Mouse (Mus musculus) ovary, postnatal 14 days (tissue): ENCODE data around the gene Ankrd34a.

Source experiments
- DNase-seq: peaks from one replicate; pipeline ENCODE4 v3.0.0; 2022; ENCODE audit warnings: low spot score

Gene Ankrd34a

GRCm38 (mm10) chr3:96606618-96607017, 10.2 kb downstream of the Ankrd34a start:
- no peak for DNase-seq

GRCm38 (mm10) chr3:96617941-96618340, 21.5 kb downstream of the Ankrd34a start:
- no peak for DNase-seq

GRCm38 (mm10) chr3:96623201-96623600, 26.8 kb downstream of the Ankrd34a start:
- no peak for DNase-seq

- DNase-seq: peak; percentile 97
These were observed 33.5 kb downstream of the Ankrd34a start, which contains the start of gene Rbm8a for GRCm38 (mm10) chr3:96629729-96630600. Gene Rbm8a, plus strand, starts transcription at chr3:96629933.

- no peak for DNase-seq
These were observed 35.6 kb downstream of the Ankrd34a start for GRCm38 (mm10) chr3:96632058-96632457.

- no peak for DNase-seq
These were observed 37.6 kb downstream of the Ankrd34a start for GRCm38 (mm10) chr3:96634015-96634414.

- peak; percentile 83 for DNase-seq
These were observed 38.8 kb downstream of the Ankrd34a start, which contains the start of the genes Pex11b and Gm42957 for GRCm38 (mm10) chr3:96634928-96635879. Gene Pex11b, plus strand, starts transcription at chr3:96635376. Gene Gm42957, plus strand, starts transcription at chr3:96635474.

- no peak for DNase-seq
These were observed 39.5 kb downstream of the Ankrd34a start for GRCm38 (mm10) chr3:96635906-96636305.

- no peak for DNase-seq
These were observed 40.0 kb downstream of the Ankrd34a start for GRCm38 (mm10) chr3:96636448-96636847.

- DNase-seq: peak; percentile 50
These were observed 42.8 kb downstream of the Ankrd34a start for GRCm38 (mm10) chr3:96639219-96639618.

GRCm38 (mm10) chr3:96645018-96645649, 48.7 kb downstream of the Ankrd34a start, which contains the start of gene Itga10:
Gene Itga10, plus strand, starts transcription at chr3:96645584.
- no peak for DNase-seq

GRCm38 (mm10) chr3:96647365-96647764, 50.9 kb downstream of the Ankrd34a start:
- no peak for DNase-seq
